Mouse (Mus musculus): ENCODE measurements around the gene Gm12695.

DNA sequence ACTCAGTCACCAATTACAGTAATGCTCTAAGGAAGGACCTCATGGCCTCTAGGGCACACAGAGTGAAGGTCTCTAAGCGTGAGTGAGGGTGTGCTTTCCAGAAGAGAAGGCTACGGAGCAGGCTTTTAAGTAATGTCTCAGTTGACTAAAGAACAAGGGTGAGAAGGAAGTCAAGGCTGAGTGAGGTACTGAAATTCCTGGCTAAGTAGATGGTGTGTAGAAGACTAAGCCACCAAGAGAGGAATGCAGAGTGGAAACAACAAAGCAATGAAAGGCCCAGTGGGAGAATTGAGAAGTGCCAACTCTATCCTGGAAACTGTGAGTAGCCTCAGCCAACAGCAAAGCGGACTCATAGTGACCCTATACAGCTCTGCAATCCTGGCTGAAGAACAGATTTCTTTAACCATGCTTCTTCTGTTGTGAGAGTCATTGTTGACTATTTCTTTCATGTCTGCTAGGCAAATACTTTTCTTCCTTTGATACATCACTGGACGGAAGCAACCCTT, 40.6 kb upstream of the Gm12695 start:
- no peak for TF ChIP-seq CTCF (IDR thresholded peaks at IDR 0.05; ENCODE audit: extremely low read depth, insufficient read depth, low read length)
- no peak for TF ChIP-seq POLR2A (IDR thresholded peaks at IDR 0.05; ENCODE audit: extremely low read depth, insufficient read depth, low read length)
